Mouse (Mus musculus): Measurements from ENCODE around the gene Tmsb10. TPM values are rescaled to one million over a fixed set of nuclear protein-coding genes. Genes with fewer than 3 reads are reported as not detected.
A peak's percentile ranks its signal among the peaks of the same experiment; 100 is the strongest.

Gene Tmsb10
- 571 and 617 TPM in 2 replicates for polyA plus RNA-seq (2016; fragmentation: Nextera tagmentation; extraction: Ambion mirVana)

DNA sequence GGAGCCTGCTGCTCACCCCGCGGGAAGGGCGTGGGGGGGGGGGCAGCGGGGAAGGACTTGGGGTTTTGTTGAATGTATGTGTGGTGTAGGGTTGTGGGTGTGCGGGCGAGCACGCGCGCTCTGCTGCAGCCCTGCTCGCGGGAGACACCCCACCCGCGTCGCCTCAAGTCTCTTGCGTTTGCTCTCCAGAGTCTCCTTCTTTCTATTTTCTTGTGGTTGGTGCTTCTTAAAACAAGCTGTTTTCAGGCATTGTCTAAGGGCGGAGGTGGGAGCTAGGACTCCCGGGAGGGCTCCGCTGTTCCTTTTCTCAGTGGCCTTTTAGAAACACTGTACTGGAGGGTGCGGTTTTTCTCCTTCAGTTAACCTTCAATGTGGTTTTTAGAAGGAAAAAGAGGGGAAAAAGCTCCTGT is at the start of gene Tmsb10:
Tmsb10 (minus strand) TSS at position 87 of the 410 bp plus-strand sequence.
- no peaks in the 10 kb centered on the region for H3K36me3 ChIP-seq
- H3K9me3 ChIP-seq (replicated peaks) = no peaks in the 10 kb centered on the region
- peak within 1 kb of the TSS; percentile 77 for H3K9ac ChIP-seq
- peak within 1 kb of the TSS; percentile 66 for H3K27ac ChIP-seq
- H3K4me1 ChIP-seq = peaks cover 40% of the 10 kb centered on the region
- peak within 1 kb of the TSS; percentile 95 for H3K4me2 ChIP-seq
- H3K27me3 ChIP-seq (replicated peaks) = peaks cover 29% of the 10 kb centered on the region
- 3% methylated on average over 19 of the region's 19 CpGs for WGBS (ENCODE audit: insufficient replicate concordance)
- peak; percentile 46; the same call in 1 of the 2 replicates for ATAC-seq
- peak within 1 kb of the TSS; percentile 69 for H3K4me3 ChIP-seq

DNA sequence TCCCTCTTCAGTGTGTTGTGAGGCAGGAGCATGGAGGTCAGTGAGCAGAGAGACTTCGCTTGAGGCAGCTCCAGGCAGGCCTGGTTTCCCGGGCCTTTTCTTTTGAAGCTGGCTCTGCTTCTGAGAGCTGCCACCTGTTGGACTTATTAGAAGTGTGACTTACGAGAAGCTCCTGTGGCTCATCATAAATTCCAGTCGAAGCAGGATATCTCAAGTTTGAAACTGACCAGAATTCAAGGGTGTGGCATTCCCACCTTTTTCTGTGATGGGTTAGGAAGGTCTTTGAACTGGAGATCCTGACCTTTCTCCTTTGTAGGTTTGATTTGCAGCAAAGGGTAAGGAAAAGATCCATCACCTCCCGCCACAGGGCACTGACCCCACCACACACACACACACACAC is 45.1 kb upstream of the Tmsb10 start:
- no peaks in the 10 kb centered on the region for H3K27me3 ChIP-seq (replicated peaks)
- no peaks in the 10 kb centered on the region; the same call in 1 of the 2 replicates for H3K4me1 ChIP-seq
- no peak overlapping the region for H3K4me2 ChIP-seq
- H3K4me3 ChIP-seq = no peak overlapping the region
- no peak overlapping the region for H3K27ac ChIP-seq
- ATAC-seq = no peak
- H3K9me3 ChIP-seq (replicated peaks) = no peaks in the 10 kb centered on the region
- H3K9ac ChIP-seq = no peak overlapping the region
- H3K36me3 ChIP-seq = no peaks in the 10 kb centered on the region
- 68% methylated on average over 5 of the region's 5 CpGs for WGBS (ENCODE audit: insufficient replicate concordance)

DNA sequence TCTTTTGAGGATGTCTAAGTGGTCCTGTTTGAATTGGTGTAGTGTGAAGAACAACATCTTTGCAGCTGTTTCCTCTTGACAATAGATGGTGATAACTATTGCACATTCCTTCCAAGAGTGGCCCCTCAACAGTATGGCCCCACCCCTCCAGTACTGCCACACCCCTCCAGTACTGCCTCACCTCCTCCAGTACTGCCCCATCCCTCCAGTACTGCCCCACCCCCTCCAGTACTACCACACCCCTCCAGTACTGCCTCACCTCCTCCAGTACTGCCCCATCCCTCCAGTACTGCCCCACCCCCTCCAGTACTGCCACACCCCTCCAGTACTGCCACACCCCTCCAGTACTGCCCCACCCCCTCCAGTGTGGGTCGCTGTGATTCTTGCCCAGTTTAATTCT is 43.8 kb upstream of the Tmsb10 start:
- no peak overlapping the region for H3K9ac ChIP-seq
- 45% methylated on average over 1 of the region's 1 CpGs for WGBS (ENCODE audit: insufficient replicate concordance)
- H3K27me3 ChIP-seq (replicated peaks) = no peaks in the 10 kb centered on the region
- H3K9me3 ChIP-seq (replicated peaks) = no peaks in the 10 kb centered on the region
- H3K4me2 ChIP-seq = no peak overlapping the region
- ATAC-seq = peak; percentile 77
- no peaks in the 10 kb centered on the region; the same call in 1 of the 2 replicates for H3K4me1 ChIP-seq
- H3K36me3 ChIP-seq = no peaks in the 10 kb centered on the region
- H3K4me3 ChIP-seq = no peak overlapping the region
- no peak overlapping the region for H3K27ac ChIP-seq

DNA sequence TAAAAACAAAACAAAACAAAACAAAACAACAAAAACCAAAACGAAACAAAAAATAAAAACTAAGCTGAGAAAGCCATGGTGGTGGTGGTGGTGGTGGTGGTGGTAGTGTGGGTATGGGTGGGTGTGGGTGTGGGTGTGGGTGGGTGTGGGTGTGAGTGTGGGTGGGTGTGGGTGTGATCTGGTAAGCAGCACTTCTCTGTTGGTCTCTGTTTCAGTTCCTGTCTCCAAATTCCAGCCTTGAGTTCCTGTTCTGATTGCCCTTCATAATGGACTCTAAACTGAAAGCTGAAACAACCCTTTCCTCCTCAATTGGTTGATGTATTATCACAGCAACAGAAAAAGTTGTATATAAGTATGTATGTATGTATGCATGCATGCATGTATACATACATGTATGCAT is 40.3 kb upstream of the Tmsb10 start:
- ATAC-seq = no peak
- Histone ChIP-seq H3K4me3 (no peak overlapping the region), H3K27ac (no peak overlapping the region), H3K36me3 (no peaks in the 10 kb centered on the region), H3K4me1 (no peaks in the 10 kb centered on the region; the same call in 1 of the 2 replicates), H3K9me3 (replicated peaks) (no peaks in the 10 kb centered on the region), H3K9ac (no peak overlapping the region), H3K4me2 (no peak overlapping the region), H3K27me3 (replicated peaks) (no peaks in the 10 kb centered on the region)
- 65% methylated on average over 1 of the region's 1 CpGs for WGBS (ENCODE audit: insufficient replicate concordance)

DNA sequence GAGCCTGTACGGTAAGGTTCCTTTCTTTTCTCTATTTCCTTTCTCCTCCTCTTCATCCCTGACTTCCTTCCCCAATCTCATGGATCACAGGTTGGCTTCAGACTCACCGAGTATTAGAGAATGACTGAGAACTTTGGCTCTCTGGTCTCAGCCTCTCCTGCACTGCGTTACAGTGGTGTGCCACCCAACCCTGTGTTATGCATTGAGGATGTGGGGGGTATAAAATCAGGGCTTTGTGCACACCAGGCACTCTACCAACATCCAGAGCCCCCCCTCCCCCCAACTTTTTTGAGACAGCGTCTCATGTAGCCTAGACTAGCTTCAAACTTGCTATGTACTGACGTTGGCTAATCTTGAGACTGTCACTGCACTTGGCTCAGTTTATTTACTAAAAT is 35.1 kb upstream of the Tmsb10 start:
- ATAC-seq = no peak
- H3K4me2 ChIP-seq = no peak overlapping the region
- no peaks in the 10 kb centered on the region for H3K27me3 ChIP-seq (replicated peaks)
- H3K4me1 ChIP-seq = peaks cover 6% of the 10 kb centered on the region; the same call in 1 of the 2 replicates
- no peak overlapping the region for H3K27ac ChIP-seq
- H3K9ac ChIP-seq = no peak overlapping the region
- H3K9me3 ChIP-seq (replicated peaks) = no peaks in the 10 kb centered on the region
- H3K4me3 ChIP-seq = no peak overlapping the region
- WGBS (ENCODE audit: insufficient replicate concordance) = 58% methylated on average over 5 of the region's 5 CpGs
- H3K36me3 ChIP-seq = no peaks in the 10 kb centered on the region

DNA sequence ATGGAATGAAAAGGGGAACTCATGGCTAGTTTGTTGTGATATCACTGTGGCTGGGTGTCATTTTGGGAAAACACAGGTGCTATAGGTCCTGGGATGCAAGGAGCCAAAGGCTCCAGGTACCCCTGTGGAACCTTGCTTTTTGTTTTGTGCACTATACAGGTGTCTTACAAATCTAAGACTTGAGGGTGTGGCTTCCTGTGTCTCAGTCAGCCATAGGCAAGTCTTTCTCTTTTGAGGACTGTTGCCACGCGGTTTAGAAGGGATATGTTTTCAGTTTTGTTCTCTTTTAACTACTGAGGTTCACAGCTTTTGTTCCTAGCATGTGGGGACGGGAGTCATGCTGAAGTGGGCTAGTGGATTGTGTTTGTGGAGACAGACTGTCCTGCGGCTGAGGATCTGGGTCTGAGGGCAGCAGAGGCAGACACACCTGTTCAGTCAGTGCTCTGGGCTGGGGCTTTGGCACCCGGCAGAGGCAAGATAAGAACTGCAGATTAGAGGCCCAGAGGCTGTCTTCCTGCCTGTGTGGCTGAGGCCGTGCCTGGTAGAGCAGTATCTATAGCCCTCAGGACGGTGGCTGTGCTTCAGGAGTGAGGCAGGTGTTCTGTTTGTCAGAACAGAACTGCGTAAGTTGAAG is 34.6 kb upstream of the Tmsb10 start:
- Histone ChIP-seq H3K4me3 (no peak overlapping the region), H3K9me3 (replicated peaks) (no peaks in the 10 kb centered on the region), H3K27ac (no peak overlapping the region), H3K4me1 (peaks cover 6% of the 10 kb centered on the region; the same call in 1 of the 2 replicates), H3K4me2 (no peak overlapping the region), H3K27me3 (replicated peaks) (no peaks in the 10 kb centered on the region), H3K9ac (no peak overlapping the region), H3K36me3 (no peaks in the 10 kb centered on the region)
- ATAC-seq = peak; percentile 58; the same call in 1 of the 2 replicates
- 34% methylated on average over 8 of the region's 8 CpGs for WGBS (ENCODE audit: insufficient replicate concordance)

DNA sequence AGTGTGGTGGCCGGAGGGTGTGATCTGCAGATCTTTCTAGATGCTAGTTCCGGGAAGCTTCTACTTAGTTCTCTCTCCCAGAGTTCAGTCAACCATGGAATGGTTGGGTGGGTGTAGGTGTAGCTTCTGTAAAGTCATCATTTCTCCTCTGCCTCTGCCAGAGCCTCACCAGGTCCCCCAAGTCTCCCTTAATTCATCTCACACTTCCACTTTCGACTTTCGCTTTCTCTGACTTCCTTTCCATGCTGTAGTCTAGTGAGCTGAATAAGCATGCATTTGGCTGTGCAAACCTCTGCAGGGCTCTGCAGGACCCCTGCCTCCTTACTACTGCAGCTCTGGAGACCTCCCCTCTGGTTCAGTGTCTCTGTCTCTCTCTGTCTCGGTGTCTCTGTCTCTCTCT is 31.7 kb upstream of the Tmsb10 start:
- H3K4me3 ChIP-seq = no peak overlapping the region
- H3K27me3 ChIP-seq (replicated peaks) = no peaks in the 10 kb centered on the region
- no peak overlapping the region for H3K9ac ChIP-seq
- no peaks in the 10 kb centered on the region for H3K9me3 ChIP-seq (replicated peaks)
- ATAC-seq = no peak
- peaks cover 6% of the 10 kb centered on the region; the same call in 1 of the 2 replicates for H3K4me1 ChIP-seq
- H3K4me2 ChIP-seq = no peak overlapping the region
- no peak overlapping the region for H3K27ac ChIP-seq
- no peaks in the 10 kb centered on the region for H3K36me3 ChIP-seq
- 62% methylated on average over 5 of the region's 5 CpGs for WGBS (ENCODE audit: insufficient replicate concordance)

DNA sequence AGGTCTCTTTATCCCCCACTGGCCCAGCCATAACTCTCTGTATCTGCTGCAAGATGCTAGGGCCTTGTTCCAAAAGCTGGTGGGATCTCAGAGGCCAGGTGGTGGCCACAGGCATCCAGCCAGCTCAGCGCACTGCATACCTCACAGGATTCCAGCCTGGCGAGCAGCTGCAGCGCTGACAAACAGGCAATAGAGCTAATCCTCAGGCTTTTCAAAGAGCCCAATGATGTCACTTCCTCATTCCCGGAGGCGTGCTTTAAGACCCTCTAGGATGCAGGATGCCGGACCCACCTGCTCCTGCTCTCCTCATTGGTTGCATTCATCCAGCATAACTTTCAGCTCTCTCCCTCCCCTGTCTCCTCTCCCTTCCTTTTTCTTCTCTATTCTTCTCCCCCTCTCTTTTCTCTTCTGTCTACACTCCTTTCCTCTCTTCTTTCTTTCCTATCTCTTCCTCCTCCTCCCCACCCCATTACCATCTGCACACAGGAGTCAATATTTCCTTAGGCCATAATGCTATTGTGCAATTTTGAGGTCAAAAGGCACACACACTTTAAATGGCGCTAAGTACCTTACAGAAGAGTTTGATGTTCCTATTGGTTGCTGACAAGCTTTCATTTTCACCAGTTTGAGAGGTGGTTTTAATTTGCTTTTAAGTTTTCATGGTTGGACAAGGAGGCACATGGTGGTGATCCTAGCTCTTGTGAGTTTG is 30.6 kb upstream of the Tmsb10 start:
- no peak for ATAC-seq
- WGBS (ENCODE audit: insufficient replicate concordance) = 31% methylated on average over 7 of the region's 7 CpGs

DNA sequence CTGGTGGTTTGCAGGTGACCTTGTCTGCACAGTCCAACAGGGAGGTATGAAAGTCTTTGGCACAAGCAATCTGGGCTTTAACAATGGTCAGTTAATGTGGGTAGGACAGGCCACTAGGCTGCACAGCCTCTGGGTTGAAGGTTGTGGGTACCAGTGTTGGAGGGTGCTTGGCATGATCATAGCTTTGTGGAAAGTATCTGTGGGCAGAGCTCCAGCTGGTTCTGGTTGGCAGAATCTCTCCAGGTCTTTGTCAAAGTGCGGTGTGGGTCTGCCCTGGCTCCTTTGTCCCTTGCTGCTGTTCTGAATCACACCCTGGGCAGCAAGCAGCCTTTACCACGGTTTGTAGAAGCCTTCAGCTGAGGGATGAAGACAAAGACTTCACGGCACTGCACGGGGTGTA is 24.0 kb upstream of the Tmsb10 start:
- no peaks in the 10 kb centered on the region for H3K27me3 ChIP-seq (replicated peaks)
- H3K4me2 ChIP-seq = no peak overlapping the region
- no peak overlapping the region for H3K4me3 ChIP-seq
- no peak overlapping the region for H3K9ac ChIP-seq
- H3K9me3 ChIP-seq (replicated peaks) = no peaks in the 10 kb centered on the region
- H3K27ac ChIP-seq = no peak overlapping the region
- WGBS (ENCODE audit: insufficient replicate concordance) = 74% methylated on average over 4 of the region's 4 CpGs
- H3K36me3 ChIP-seq = no peaks in the 10 kb centered on the region
- no peak for ATAC-seq
- H3K4me1 ChIP-seq = no peaks in the 10 kb centered on the region

More for the DNA sequence above, 30.6 kb upstream of the Tmsb10 start:
- H3K4me1 ChIP-seq = peaks cover 6% of the 10 kb centered on the region; the same call in 1 of the 2 replicates
- no peaks in the 10 kb centered on the region for H3K27me3 ChIP-seq (replicated peaks)
- no peaks in the 10 kb centered on the region for H3K9me3 ChIP-seq (replicated peaks)
- H3K4me3 ChIP-seq = no peak overlapping the region
- no peaks in the 10 kb centered on the region for H3K36me3 ChIP-seq
- H3K9ac ChIP-seq = no peak overlapping the region
- H3K4me2 ChIP-seq = no peak overlapping the region
- H3K27ac ChIP-seq = no peak overlapping the region

DNA sequence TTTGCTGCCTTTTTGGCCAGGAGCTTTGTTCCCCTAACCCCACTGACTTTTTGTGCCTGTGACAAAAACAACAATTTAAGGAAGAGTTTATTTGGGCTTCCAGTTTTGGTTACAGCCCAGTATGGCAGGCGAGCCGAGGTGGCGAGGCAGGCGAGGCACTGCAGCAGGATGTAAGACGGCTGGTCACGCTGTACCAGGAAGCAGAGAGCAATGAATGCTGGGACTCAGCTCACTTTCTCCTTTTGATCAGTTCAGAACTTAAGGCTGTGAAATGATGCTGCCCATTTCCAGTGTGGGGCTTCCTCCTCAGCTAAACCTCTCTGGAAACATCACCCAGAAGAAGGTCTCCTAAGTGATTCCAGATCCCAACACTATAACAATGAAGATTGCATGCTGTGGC is 23.3 kb upstream of the Tmsb10 start:
- Histone ChIP-seq H3K27me3 (replicated peaks) (no peaks in the 10 kb centered on the region), H3K4me2 (no peak overlapping the region), H3K4me1 (no peaks in the 10 kb centered on the region), H3K4me3 (no peak overlapping the region), H3K9me3 (replicated peaks) (no peaks in the 10 kb centered on the region), H3K27ac (no peak overlapping the region), H3K9ac (no peak overlapping the region), H3K36me3 (no peaks in the 10 kb centered on the region)
- ATAC-seq = no peak
- 39% methylated on average over 6 of the region's 6 CpGs for WGBS (ENCODE audit: insufficient replicate concordance)

DNA sequence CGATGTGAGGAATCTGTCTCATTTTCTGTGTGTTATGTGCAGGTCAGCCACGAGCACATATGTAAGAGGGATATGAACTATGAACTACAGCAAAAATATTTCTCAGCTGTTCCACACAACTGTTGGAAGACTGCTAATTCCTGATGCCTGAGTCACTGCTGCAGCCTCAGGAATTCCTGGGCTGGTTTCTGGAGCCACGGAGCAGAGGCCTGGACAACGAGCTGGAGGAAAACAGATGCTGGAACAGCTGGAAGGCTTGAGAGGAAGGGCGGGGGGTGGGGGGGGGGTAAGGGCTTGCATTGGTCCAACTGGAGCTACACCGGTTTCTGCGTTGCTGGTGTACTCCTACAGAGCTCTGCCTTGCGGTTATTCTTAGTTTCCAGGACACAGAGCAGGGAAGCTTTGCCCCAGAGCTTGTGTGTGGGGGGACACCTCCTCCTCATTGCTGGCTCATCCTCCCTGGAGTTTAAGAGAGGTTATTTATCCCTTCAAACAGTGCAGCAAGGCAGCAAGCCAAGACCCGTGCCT is 22.6 kb upstream of the Tmsb10 start:
- ATAC-seq = no peak
- H3K27ac ChIP-seq = no peak overlapping the region
- H3K4me1 ChIP-seq = no peaks in the 10 kb centered on the region
- H3K4me2 ChIP-seq = no peak overlapping the region
- 46% methylated on average over 9 of the region's 9 CpGs for WGBS (ENCODE audit: insufficient replicate concordance)
- no peak overlapping the region for H3K9ac ChIP-seq
- H3K36me3 ChIP-seq = no peaks in the 10 kb centered on the region
- no peak overlapping the region for H3K4me3 ChIP-seq
- no peaks in the 10 kb centered on the region for H3K27me3 ChIP-seq (replicated peaks)
- H3K9me3 ChIP-seq (replicated peaks) = no peaks in the 10 kb centered on the region

DNA sequence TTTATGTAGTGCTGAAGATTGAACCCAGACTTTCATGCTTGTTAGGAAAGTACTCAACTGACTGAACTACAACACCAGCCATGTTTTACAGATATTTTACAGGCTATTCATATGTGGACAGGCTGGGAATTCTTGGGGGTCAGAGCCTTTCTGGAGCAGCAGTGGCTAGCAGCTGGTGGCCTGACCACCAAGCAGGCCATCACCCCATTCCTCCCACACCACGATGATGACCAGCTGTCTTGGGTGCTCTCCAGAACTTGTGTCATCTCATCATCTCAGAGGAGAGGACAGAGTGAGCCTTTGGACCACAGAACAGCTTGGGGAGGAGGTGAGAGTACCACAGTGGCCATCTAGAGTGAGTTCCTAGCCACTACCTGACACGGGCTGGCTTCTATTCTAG is 18.3 kb upstream of the Tmsb10 start:
- no peak overlapping the region for H3K4me3 ChIP-seq
- H3K4me2 ChIP-seq = no peak overlapping the region
- no peak overlapping the region for H3K9ac ChIP-seq
- 74% methylated on average over 2 of the region's 2 CpGs for WGBS (ENCODE audit: insufficient replicate concordance)
- no peaks in the 10 kb centered on the region for H3K27me3 ChIP-seq (replicated peaks)
- H3K27ac ChIP-seq = no peak overlapping the region
- no peaks in the 10 kb centered on the region for H3K4me1 ChIP-seq
- no peak for ATAC-seq
- H3K9me3 ChIP-seq (replicated peaks) = no peaks in the 10 kb centered on the region
- H3K36me3 ChIP-seq = no peaks in the 10 kb centered on the region

Measured in liver, embryonic 12.5 days (tissue).